Mouse (Mus musculus) neural tube, embryonic 15.5 days (tissue): Measurements from ENCODE around the gene Fcgrt. TPM values are rescaled to one million over a fixed set of nuclear protein-coding genes. Genes with fewer than 3 reads are reported as not detected.

ENCODE experiments used
- ATAC-seq: fragments of 200-750 bp; cut with Nextera tagmentation; 2 replicates; pipeline ENCODE4 v1.8.0; 2017; ENCODE audit warnings: mild to moderate bottlenecking, moderate TSS enrichment, moderate library complexity; ENCODE audit not compliant: low FRiP score
- H3K27ac ChIP-seq: fragments of 300-500 bp; sonication (generic); replicated peaks from 2 replicates; pipeline ENCODE4 v1.5.1; 2015; ENCODE audit warnings: mild to moderate bottlenecking, inconsistent platforms
- H3K27me3 ChIP-seq: fragments of 300-500 bp; sonication (generic); replicated peaks from 2 replicates; pipeline ENCODE4 v1.6.1; 2015; ENCODE audit warnings: inconsistent platforms
- H3K36me3 ChIP-seq: fragments of 300-500 bp; sonication (generic); 2 replicates; pipeline ENCODE4 v1.6.1; 2015; ENCODE audit warnings: inconsistent platforms
- H3K4me1 ChIP-seq: fragments of 300-500 bp; sonication (generic); 2 replicates; pipeline ENCODE4 v1.6.1; 2015; ENCODE audit warnings: inconsistent platforms
- H3K4me2 ChIP-seq: fragments of 300-500 bp; sonication (generic); 2 replicates; pipeline ENCODE4 v1.6.1; 2015; ENCODE audit warnings: inconsistent platforms, mild to moderate bottlenecking, moderate library complexity
- H3K4me3 ChIP-seq: fragments of 300-500 bp; sonication (generic); replicated peaks from 2 replicates; pipeline ENCODE4 v1.5.1; 2015; ENCODE audit warnings: mild to moderate bottlenecking, inconsistent platforms
- H3K9ac ChIP-seq: fragments of 300-500 bp; sonication (generic); replicated peaks from 2 replicates; pipeline ENCODE4 v1.6.1; 2015; ENCODE audit warnings: mild to moderate bottlenecking, inconsistent platforms
- H3K9me3 ChIP-seq: fragments of 300-500 bp; sonication (generic); replicated peaks from 2 replicates; pipeline ENCODE4 v1.6.1; 2016; ENCODE audit warnings: inconsistent platforms
- WGBS: fragments of 180-500 bp; shearing (Covaris S2); methylation state at CpG from one replicate; pipeline ENCODE4 v1.1.7; 2015; ENCODE audit warnings: mixed read lengths; 5-methylcytosine and 5-hydroxymethylcytosine counted together
- polyA plus RNA-seq: library from polyadenylated mRNA; unstranded; fragments of >200 nt; fragmentation: Nextera tagmentation; extraction: Ambion mirVana; gene quantifications from 2 replicates; pipeline ENCODE4 v1.2.1, GENCODE M21; 2015

Fcgrt gene
- polyA plus RNA-seq, 1 experiment from 2014 or later, result 33.8 TPM

DNA sequence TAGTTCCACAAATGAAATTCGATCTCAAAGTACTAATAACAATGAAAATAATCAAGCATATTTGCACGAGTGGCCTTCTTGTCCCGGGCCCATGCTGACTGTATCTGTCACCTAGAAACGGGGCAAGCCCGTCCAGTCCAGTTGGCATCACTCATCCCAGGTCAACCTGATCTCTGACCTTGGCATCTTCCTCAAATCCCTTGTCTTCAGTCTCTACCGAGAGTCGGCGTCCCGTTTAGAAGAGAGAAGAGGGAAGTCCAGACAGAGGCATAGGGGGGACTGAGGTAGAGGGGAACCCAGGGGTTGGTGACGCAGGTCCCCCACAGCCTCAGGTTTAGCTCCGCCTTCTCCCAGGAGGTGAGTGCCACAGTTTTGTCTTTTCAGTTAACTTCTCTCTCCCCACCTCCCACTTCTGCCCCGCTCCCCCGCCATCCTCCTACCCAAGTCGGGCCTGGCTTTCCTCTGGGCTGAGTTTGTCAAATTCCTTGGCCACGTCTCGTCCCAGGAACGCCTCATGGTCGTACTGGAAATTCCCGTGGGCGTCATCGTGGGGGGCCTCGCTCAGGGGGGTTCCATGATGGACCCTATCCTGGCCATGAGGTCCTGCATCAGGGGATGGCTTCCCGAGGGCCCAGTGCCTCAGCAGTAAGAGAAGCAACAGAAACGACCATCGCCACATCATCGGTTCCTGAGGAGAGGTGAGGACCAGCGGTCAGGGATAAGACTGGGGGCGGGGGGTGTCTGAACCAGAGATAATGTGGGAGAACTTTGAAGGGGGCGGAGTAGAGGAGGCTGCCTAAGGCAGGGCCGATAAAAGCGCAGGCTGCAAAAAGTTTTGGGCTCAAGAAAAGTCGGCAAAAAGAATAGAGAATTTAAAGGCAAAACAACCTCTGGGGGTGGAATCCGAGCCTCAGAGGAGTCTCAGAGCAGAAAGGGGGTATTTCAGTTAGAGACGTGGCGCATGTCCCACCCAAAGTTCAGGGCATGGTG is 12.4 kb downstream of the Fcgrt start:
- H3K4me1 ChIP-seq, result peaks cover 18% of the 10 kb centered on the region
- no peaks in the 10 kb centered on the region for H3K9me3 ChIP-seq
- H3K9ac ChIP-seq, result peak overlapping the region; percentile 49
- WGBS, result 19% methylated on average over 35 of the region's 35 CpGs
- H3K36me3 ChIP-seq, result no peaks in the 10 kb centered on the region
- no peaks in the 10 kb centered on the region for H3K27me3 ChIP-seq
- ATAC-seq, result peak; percentile 62
- H3K4me2 ChIP-seq, result peak overlapping the region; percentile 64
- peak overlapping the region; percentile 18; the same call in 1 of the 2 replicates for H3K27ac ChIP-seq
- H3K4me3 ChIP-seq, result peak overlapping the region; percentile 41

DNA sequence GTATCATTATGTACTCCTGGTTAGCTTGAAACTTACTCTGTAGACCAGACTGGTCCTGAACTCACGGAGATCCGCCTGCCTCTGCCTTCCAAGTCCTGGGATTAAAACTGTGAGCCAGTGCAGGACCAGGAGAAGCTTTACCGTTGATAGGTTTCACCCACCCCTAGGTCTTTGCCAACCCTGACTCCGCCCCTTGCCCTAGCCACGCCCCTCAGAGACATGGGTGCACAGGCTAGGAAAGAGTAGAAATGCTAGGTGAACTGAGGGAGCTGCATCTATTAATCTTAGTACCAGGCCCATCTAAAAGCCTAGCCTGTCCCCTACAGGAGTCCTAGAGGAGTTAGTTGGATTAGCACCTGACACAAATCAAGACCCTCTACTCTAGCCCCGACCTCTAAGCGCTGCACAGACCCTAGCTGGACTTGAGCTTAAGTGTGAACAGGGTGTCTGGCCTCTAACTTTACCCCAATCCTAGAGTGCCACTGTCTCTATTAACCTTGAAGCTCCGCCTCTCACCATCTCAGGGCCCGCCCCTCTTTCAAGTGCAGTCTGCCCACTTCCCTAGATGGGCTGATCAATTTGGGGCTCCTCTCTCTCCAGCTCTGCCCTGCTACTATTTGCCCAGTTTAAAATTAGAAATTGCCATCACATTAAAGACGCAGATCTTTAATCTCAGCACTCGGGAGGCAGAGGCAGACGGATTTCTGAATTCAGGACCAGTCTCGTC is 13.2 kb downstream of the Fcgrt start:
- peak overlapping the region; percentile 41; the same call in 1 of the 2 replicates for H3K4me3 ChIP-seq
- peaks cover 18% of the 10 kb centered on the region for H3K4me1 ChIP-seq
- peak overlapping the region; percentile 64 for H3K4me2 ChIP-seq
- no peak overlapping the region for H3K27ac ChIP-seq
- H3K9me3 ChIP-seq, result no peaks in the 10 kb centered on the region
- no peak overlapping the region for H3K9ac ChIP-seq
- 83% methylated on average over 13 of the region's 13 CpGs for WGBS
- ATAC-seq, result no peak
- H3K27me3 ChIP-seq, result no peaks in the 10 kb centered on the region
- no peaks in the 10 kb centered on the region for H3K36me3 ChIP-seq

DNA sequence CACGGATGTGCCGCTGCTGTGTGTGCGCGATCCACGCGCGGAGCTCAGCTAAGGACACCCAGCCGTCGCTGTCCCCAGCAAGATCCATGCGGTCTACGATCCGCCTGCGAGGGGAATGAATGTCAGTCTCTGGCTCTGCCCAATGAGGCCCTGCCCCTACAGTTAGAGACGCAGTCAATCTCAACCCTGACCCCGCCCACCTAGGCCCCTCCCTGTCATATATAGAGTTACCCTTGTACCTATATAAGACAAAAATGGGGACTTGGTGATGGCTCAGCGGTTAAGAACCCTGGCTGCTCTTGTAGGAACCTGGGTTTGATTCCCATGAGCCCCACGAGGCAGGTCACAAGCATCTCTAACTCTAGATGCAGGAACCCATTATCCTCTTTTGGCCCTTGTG is 15.1 kb downstream of the Fcgrt start:
- Histone ChIP-seq H3K4me2 (no peak overlapping the region), H3K36me3 (no peaks in the 10 kb centered on the region), H3K4me1 (peaks cover 18% of the 10 kb centered on the region), H3K9ac (no peak overlapping the region), H3K27ac (no peak overlapping the region), H3K9me3 (no peaks in the 10 kb centered on the region), H3K4me3 (no peak overlapping the region), H3K27me3 (no peaks in the 10 kb centered on the region)
- no peak for ATAC-seq
- 94% methylated on average over 17 of the region's 17 CpGs for WGBS

DNA sequence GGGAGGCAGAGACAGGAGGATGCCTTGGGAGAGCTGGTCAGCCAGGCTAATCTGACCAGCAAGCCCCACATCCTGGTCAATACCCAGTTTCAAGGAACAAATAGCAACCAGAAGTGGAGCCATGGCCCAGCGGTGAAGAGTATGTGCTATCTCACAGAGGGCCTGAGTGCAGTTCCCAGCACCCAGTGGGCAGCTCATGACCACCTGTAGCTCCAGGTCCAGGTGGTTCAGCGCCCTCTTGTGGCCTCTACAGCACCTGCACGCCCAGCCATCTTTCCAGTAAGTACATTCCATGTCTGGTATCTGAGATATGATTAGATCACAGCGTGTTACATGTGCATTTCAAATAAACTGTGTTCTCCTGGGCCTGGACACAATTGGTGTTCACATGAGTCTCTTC is 17.6 kb downstream of the Fcgrt start:
- Histone ChIP-seq H3K4me2 (no peak overlapping the region), H3K4me1 (peaks cover 10% of the 10 kb centered on the region), H3K9ac (no peak overlapping the region), H3K36me3 (no peaks in the 10 kb centered on the region), H3K4me3 (no peak overlapping the region), H3K9me3 (no peaks in the 10 kb centered on the region), H3K27me3 (no peaks in the 10 kb centered on the region), H3K27ac (no peak overlapping the region)
- 83% methylated on average over 4 of the region's 4 CpGs for WGBS
- no peak for ATAC-seq

DNA sequence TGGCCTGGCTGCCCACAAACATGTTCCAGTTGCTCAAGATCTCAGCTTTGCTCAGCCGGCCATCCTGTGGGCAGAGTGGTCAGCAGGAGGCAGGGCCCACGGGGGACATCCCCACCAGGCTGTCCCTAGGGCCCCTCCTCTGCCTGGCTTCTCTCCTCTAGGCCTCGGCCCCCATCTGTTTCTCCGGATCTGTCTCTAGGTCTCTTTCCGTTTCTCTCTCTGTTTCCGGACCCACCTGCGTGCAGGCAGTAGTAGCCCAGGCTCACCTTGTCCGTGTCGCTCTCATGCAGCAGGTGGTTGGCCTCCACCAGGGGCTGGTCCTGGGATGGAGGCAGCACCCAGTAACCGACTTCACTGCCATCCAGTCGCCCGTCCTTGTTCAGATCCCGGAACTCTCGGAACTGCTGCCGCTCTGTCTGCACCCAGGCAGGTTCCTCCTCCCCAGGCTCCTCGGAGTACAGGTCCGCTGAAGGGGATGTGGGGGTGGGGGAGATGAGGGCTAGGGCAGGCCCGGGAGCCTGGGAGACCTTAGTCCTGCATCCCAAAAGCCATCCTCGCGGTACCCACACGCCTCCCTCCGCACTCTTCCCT is 20.3 kb downstream of the Fcgrt start:
- Histone ChIP-seq H3K4me3 (no peak overlapping the region), H3K4me1 (peaks cover 14% of the 10 kb centered on the region), H3K27me3 (no peaks in the 10 kb centered on the region), H3K9me3 (no peaks in the 10 kb centered on the region), H3K27ac (no peak overlapping the region), H3K36me3 (no peaks in the 10 kb centered on the region), H3K9ac (no peak overlapping the region), H3K4me2 (no peak overlapping the region)
- WGBS, result 87% methylated on average over 22 of the region's 22 CpGs
- ATAC-seq, result no peak

DNA sequence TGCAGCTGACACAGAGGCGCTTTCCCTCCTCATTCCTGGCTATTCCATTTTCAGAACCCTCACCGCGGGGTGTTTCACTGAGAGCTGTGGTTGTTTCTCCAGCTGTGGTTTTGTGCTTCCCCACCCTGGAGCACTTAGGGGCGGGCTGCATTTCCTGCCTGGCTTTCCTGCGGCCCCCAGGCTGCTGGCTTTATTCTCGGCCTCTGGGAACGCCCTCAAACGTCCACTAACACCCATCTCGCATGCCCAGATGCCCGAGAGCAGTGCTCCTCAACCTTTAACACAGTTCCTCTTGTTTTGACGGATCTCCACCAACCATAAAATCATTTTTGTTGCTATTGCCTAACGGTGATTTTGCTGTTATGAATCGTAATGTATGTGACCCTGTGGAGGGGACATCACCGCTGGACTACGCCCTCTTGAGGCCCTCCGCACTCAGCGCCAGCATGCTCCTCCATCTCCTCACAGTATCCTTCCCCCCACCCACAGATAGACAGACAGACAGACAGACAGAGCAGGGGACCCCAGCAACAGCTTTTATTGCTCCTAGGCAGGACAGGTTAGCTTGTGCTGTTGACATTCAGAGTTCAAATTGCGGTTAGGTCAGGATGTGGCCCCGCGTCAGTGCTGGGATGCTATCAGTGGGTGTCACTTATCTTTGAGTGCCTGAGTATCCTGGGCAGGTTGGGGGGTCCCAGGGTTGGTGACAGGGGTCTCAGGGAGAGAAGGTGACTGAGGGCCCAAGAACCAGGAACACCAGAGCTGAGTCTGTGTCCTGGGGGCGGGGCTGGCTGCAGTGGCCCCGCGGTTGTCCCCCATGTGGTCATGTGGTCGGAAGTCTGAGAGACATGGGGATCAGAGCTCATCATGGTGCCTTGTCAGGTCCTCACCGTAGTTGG is 21.0 kb downstream of the Fcgrt start:
- Histone ChIP-seq H3K4me2 (no peak overlapping the region), H3K4me3 (no peak overlapping the region), H3K4me1 (peaks cover 14% of the 10 kb centered on the region), H3K27ac (peak overlapping the region; percentile 70), H3K36me3 (no peaks in the 10 kb centered on the region), H3K27me3 (no peaks in the 10 kb centered on the region), H3K9ac (peak overlapping the region; percentile 10; the same call in 1 of the 2 replicates), H3K9me3 (no peaks in the 10 kb centered on the region)
- no peak for ATAC-seq
- 58% methylated on average over 25 of the region's 25 CpGs for WGBS

DNA sequence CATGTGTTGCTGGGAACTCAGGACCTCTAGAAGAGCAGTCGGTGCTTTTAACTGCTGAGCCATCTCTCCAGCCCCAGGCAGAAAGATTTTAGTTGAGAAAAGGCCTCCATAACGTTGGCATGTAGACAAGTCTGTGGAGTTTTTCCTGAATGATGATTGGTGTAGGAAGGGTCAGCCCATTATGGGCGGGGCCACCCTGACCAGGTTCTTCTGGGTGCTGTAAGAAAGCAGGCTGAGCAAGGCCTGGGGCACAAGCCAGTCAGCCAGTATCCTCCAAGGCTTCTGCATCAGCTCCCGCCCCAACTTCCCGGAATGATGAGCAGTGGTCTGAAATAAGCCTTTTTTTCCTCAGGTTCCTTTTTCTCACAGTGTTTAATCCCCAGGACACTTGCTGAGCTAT is 22.6 kb downstream of the Fcgrt start:
- peaks cover 12% of the 10 kb centered on the region for H3K36me3 ChIP-seq
- no peak overlapping the region for H3K4me2 ChIP-seq
- H3K27ac ChIP-seq, result no peak overlapping the region
- H3K4me1 ChIP-seq, result peaks cover 14% of the 10 kb centered on the region
- 55% methylated on average over 5 of the region's 5 CpGs for WGBS
- H3K4me3 ChIP-seq, result no peak overlapping the region
- ATAC-seq, result no peak
- H3K9ac ChIP-seq, result no peak overlapping the region
- H3K27me3 ChIP-seq, result no peaks in the 10 kb centered on the region
- H3K9me3 ChIP-seq, result no peaks in the 10 kb centered on the region

DNA sequence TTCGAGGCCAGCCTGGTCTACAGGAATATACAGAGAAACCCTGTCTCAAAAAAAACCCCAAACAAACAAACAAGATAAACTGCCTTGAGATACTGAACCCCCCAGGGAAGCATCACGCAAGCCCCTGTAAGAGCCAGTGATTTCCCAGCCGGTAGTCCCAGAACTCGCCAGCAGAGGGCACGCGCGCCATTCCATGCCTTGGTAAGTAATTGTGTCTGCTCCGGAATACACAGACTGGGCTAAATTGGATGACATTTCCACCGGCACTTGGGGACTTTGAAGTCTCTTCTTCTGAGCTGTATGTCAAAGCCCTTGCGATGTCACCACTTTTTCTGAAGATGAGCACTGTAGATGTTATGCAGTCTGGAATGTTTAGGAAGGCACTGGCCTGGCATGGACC is 23.8 kb downstream of the Fcgrt start:
- Histone ChIP-seq H3K9ac (no peak overlapping the region), H3K4me1 (peaks cover 14% of the 10 kb centered on the region), H3K4me3 (no peak overlapping the region), H3K9me3 (no peaks in the 10 kb centered on the region), H3K27me3 (no peaks in the 10 kb centered on the region), H3K27ac (no peak overlapping the region), H3K4me2 (no peak overlapping the region; the same call in 1 of the 2 replicates), H3K36me3 (peaks cover 15% of the 10 kb centered on the region)
- 1% methylated on average over 10 of the region's 10 CpGs for WGBS
- ATAC-seq, result peak; percentile 74

- WGBS, result 43% methylated on average over 9 of the region's 9 CpGs
- peaks cover 14% of the 10 kb centered on the region for H3K4me1 ChIP-seq
- no peaks in the 10 kb centered on the region for H3K27me3 ChIP-seq
- H3K27ac ChIP-seq, result no peak overlapping the region
- H3K9ac ChIP-seq, result no peak overlapping the region
- no peaks in the 10 kb centered on the region for H3K9me3 ChIP-seq
- no peak for ATAC-seq
- H3K36me3 ChIP-seq, result peaks cover 23% of the 10 kb centered on the region
- no peak overlapping the region for H3K4me2 ChIP-seq
- H3K4me3 ChIP-seq, result no peak overlapping the region
Measured at GRCm38 (mm10) chr7:45078513-45078912, 25.1 kb downstream of the Fcgrt start.

DNA sequence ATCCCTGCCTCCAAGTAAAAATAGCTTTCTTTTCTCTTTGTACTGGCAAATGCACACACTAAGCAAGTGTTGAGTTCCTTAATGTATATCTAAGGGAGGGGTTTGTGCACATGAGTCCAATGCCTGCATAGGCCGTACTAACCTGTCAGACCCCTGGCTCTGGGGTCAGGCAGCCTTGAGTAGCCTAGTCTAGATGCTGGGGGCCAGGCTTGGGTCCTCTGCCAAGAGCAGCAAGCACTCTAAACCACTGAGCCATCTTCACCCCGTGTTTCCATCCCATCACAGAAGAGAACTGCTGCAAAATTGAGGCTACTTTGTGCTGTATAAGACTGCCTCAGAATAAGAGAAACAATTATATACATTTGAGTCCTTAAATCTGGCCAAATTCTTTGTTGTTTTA is 25.8 kb downstream of the Fcgrt start:
- Histone ChIP-seq H3K4me1 (peaks cover 12% of the 10 kb centered on the region), H3K27me3 (no peaks in the 10 kb centered on the region), H3K4me2 (no peak overlapping the region), H3K36me3 (peaks cover 23% of the 10 kb centered on the region), H3K4me3 (no peak overlapping the region), H3K9ac (no peak overlapping the region), H3K27ac (no peak overlapping the region), H3K9me3 (no peaks in the 10 kb centered on the region)
- WGBS, result 98% methylated on average over 2 of the region's 2 CpGs
- ATAC-seq, result no peak

- 84% methylated on average over 14 of the region's 14 CpGs for WGBS
- Histone ChIP-seq H3K4me3 (no peak overlapping the region), H3K27ac (no peak overlapping the region), H3K36me3 (peaks cover 23% of the 10 kb centered on the region), H3K4me1 (peaks cover 7% of the 10 kb centered on the region; the same call in 1 of the 2 replicates), H3K4me2 (no peak overlapping the region), H3K9ac (no peak overlapping the region), H3K27me3 (no peaks in the 10 kb centered on the region), H3K9me3 (no peaks in the 10 kb centered on the region)
- no peak for ATAC-seq
Measured at GRCm38 (mm10) chr7:45077322-45077721, 26.3 kb downstream of the Fcgrt start.
